Mouse (Mus musculus): ENCODE results near the gene Cpm.

Gene Cpm

DNA sequence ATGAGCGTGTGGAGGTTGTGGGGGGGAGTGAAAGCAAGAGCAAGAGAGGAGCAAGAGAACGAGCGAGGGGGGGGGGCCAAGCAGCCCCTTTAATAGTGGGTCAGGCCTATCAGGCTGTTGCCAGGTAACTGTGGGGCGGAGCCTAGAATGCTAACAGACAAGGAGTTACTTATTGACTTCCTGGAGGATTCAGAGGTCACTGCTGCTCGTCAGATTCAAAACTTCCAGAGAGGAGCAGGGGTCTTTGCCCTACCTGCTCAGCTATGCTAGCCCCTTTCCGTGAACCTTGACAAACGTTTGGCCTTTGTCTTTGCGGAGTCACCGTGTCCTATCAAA is 34.5 kb downstream of the Cpm start:
- DNase-seq (ENCODE audit: low spot score), result no peak

DNA sequence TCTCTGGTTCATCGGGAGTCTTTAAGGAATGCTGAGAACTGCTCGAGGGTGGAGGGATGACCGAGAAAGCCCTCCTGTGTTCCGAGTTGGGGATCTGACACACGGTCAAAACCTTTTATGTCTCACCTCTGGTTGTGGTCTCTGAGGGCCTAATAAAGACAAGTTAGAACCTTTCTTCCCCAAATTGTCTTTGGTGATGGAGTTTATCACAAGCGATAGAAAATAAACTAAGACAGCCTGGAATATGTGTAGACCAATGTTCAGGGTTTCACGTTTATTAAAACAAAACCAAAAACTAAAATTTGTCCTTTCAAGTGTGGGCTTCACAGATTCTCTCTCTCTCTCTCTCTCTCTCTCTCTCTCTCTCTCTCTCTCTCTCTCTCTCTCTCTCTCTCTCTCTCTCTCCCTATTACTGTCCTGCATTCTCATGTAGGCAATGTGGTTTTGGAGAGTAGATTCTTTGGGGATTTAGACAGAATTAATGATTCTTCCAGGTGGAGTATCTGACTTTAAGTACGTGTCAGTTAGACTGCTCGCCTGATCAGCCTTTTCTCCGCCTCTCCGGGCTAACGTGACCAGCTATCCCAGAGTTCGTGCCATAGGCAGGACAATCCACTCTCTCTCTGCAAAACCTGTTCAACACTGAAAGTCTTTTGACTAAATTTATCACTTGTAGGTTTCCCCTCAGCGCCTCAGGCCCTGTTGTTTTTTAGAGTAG is 35.1 kb downstream of the Cpm start:
- no peak for DNase-seq (ENCODE audit: low spot score)

DNA sequence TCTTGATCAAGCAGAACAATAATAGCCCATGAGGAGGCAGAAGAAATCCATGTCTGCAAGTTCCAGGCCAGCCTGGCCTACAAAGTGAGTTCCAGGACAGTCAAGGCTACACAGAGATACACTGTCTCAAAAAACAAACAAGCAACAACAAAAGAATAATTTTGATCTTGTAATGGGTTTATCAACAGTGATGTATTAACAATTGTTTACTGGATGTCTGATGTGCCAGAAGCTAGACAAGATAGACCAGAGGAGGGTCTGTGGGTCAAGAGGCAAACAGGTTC is 35.6 kb downstream of the Cpm start:
- no peak for DNase-seq (ENCODE audit: low spot score)

DNA sequence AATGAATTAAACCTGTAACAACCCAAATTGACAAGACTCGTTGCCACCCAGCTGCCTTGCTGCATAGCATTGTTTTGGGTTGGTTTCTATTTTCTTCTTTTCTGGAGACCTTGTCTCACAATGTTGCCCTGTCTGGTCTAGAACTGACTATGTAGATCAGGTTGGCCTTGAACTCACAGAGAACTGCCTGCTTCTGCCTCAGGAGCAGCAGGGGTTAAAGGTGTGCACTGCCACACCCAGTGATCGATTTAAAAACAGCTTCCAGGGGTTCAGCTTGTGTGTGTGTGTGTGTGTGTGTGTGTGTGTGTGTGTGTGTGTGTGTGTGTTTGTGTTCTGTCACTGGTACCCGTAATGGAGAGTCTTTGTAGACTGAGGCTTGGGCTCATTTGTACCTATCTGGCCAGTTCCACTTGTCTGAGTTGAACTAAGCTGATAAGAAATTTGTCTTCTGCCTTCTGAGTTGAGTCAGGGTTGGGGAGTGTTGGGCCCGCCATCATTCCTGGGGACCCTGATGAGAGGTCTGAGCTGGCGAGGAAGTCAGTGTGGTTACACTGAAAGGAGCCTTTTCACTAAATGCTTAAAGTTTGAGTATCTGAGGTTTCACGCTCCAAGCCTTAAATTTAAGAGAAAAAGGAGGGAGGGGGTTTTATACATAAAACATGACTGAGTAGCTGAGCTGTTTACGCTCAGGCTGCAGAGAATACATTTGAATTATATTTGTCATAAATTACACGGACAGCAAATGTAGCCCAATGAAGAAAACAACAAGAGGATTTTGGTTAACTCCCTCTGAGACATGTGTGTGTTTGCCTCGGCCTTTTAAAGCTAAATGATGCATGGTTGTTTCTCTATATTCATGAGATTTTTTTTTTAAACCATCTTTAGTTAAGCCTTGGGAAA is 36.3 kb downstream of the Cpm start:
- DNase-seq (ENCODE audit: low spot score), result no peak

DNA sequence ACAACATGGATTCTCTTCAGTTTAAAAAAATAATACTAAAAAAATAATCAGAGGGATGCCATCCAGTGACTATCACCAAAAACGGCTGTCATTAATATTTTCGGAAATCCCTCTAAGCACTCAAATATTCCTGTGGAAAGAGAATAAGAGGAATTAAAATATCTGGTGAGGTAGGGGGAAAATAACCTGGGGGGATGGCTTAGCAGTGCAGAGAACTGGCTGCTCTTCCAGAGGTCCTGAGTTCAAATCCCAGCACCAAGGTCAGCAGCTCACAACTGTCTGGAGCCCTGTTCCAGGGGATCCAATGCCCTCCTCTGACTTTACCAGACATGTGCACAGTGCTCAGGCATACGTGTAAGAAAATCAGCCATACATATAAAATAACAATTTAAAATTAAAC is 37.1 kb downstream of the Cpm start:
- no peak for DNase-seq (ENCODE audit: low spot score)

DNA sequence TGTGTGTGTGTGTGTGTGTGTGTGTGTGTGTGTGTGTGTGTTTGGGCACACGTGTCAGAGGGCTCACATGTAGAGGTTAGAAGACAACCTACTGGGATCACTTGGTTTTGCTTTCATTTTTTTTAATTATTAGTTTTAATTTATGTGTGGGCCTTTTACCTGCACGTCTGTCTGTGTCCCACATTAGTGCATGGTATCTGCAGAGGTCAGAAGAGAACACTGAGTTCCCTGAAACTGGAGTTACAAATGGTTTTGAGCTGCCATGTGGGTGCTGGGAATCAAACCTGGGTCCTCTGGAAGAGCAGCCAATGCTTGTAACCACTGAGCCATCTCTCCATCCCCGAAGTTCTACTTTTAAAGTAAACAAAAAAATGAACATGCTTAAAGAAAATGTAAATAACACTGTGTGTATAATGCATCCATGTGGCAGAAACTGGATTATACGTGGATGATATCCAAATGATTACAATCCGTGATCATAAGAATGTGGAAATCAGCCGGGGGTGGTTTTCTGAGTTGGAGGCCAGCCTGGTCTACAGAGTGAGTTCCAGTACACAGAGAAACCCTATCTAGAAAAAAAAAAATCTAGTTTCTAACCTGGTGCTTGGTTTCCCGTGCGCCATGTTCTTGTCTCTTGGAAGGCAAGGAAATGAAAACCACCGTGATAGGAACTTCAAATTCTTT is 37.8 kb downstream of the Cpm start:
- no peak for DNase-seq (ENCODE audit: low spot score)

DNA sequence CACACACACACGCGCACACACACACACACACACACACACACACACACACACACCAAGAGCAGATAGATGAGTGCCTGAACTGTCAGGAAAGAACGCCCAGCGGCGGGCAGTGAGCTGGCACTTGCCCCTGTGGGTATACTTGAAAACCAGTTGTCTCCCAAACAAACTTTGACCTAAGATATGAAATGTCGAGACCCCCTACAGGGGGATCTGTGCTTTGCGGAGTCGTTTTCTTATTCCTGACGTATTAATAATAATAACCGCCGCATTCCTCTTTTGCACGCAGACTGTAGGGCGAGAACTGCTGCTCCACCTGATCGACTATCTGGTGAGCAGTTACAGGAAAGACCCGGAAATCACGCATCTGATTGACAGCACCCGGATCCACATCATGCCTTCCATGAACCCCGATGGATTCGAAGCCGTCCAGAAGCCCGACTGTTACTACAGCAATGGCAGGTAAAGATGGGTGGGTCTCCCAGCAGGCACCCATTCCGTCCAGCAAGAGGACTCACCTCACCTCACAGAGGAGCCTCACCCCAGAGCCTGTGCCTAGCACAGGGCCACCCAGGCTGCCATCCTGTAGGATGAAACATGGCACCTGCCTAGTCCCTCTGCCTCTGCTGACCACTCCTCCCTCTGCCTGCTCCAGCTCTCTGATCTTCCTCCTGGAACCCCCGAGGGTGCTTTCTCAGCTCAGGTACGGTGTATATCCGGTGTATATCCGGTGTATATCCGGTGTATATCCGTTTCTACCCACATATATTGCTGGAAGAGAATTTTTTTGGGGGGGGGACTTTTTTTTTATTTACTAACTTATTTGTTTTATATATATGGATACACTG is 38.6 kb downstream of the Cpm start:
- DNase-seq (ENCODE audit: low spot score), result no peak

DNA sequence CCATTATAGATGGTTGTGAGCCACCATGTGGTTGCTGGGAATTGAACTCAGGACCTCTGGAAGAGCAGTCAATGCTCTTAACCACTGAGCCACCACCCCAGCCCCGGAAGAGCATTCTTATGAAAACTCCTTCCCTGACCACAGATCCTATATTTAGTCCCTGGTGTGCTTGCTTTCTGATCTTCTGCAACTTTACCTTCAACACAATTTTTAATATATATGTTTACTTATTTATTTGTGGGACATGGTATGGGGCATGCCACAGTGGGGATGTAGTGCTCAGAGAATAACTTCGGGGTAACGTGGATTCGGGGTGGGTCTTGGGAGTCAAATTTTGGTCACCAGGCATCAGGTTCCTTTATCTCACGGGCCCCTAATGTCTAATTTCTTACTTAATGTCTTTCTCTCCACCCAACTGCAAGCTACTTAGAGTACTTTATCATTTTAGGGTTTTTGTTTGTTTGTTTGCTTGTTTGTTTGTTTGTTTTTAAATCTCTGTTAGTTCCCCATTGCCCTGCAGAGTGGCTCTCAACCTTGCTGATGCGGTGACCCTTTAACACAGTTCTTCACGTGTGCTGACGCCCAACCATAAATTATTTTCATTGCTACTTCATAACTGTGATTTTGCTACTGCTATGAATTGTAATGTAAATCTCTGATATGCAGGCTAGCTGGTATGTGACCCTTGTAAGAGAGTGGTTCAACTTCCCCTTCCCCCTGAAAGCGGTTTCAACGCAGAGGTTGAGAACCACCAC is 39.4 kb downstream of the Cpm start:
- DNase-seq (ENCODE audit: low spot score), result no peak

DNA sequence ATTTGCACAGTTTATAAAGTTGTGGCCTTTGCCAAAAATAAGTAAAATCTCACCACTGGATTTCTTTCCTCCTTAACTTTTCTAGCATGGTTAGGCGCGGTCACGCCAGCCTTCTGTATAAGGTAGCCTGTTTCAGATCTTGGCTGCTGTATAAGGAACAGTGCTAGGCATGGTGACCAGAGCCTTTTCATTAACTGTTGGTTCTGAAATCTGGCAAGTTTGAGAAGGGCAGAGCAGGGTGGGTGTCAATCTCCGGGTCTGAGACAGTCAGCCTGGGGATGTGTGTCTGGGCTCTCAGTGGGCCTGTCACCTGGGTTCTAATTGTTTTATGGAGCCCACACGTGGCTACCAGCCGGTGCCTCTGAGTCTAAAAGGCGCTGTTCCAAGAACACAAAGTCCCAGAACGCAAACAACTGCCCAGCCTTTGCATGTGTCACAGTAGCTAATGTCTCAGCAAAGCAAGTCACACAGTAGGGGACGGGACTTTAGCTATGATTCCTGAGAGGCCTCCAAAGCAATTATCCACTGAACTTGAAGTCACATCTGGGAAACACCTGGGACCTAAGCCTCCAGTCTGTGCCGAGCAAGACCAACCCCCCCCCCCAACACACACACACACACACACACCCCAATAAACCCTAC is 40.3 kb downstream of the Cpm start:
- DNase-seq (ENCODE audit: low spot score), result no peak

DNA sequence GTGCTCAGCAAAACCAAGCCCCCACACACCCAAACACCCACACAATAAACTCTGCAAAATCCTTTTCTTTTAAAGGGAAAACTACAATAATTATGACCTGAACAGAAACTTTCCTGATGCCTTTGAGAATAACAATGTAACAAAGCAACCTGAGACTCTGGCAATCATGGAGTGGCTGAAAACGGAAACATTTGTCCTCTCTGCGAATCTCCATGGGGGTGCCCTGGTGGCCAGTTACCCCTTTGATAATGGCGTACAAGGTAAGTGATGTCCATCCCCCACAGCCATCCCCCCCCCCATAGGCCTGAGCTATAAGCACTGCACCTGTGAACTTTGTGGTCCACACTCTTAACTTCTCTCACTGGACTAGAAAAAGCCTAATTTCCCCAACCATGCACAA is 40.8 kb downstream of the Cpm start:
- no peak for DNase-seq (ENCODE audit: low spot score)

DNA sequence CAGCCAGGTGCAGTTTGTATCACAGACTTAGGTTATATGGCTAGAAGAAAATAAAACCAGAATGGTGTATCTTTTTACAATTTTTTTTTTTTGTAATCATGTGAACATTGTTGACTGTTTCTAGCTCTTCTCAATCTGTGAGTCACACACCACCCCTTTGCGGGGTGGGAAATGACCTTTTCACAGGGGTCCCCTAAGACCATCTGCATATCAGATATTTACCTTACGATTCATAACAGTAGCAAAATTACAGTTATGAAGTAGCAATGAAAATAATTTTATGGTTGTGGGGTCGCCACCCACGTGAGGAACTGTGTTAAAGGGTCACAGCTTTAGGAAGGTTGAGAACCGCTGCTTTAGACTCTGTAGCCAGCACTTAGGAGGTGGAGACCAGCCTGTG is 41.5 kb downstream of the Cpm start:
- DNase-seq (ENCODE audit: low spot score), result no peak

DNA sequence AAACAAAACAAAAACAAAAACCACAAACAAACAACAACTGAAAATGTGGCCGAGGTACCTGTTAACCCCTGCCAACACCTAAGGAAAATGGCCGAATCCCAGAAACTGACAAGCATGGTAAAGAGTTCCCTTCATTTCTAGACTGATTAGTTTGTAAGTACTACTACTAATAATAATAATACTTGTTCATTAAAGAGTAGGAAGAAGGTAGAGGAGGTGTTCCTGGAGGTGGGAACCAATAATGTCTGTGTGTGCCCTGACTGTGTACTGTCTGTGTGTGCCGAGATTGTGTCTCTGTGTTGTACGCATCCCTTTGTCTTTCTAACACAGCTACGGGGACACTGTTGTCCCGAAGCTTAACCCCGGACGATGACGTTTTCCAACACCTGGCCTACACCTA is 42.0 kb downstream of the Cpm start:
- DNase-seq (ENCODE audit: low spot score), result no peak

DNA sequence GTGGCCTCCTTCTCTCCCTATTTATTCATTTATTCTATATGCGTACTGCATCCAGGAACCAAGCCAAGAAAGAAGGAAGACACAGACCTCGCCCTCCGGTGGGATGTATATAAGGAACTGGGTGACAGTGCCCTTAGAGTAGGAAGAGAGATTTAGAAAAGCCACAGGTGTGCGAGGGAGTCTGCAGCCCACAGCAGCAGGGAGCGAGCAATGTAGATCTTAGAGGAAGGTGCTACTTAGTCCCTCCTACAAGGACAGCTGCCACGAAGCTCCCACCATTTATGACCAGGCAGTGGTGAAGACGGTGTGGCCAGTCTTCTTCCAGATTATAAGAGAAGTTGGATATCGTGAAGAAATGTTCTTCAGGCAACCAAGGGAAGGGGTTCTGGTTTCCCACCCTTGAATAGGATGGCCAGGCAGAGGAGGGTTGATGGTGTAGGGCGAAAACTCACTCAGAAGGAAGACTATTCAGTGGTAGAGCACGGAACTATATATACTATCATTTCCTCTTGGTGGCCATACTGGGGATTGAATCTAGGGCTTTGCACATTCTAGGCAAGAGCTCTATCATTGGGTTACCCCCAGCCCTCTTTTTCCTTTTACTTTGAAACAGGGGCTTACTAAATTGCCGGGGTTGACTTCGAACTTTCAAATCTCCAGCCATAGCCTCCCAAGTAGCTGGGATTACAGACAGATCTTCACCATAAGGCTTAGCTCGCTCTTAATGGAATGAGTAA is 42.8 kb downstream of the Cpm start:
- DNase-seq (ENCODE audit: low spot score), result no peak

DNA sequence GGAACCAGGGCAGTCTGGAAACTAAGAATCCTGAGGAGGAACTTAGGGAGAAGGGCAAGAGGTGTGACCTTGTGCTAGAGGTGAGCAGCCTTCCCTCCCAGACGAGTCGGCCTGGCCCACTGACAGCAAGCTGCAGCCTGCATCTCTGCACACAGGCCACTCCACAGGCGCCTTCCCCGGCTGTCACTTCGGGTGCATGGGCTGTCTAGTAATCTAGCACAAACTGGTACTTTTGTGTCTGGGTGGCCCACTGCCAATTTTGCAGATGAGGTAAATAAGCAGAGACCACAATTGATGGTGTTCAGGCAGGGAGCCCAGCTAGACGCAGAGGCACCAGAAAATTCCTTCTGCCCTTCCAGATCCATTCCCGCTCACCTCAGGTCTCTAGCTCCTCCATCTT is 43.4 kb downstream of the Cpm start:
- DNase-seq (ENCODE audit: low spot score), result no peak

DNA sequence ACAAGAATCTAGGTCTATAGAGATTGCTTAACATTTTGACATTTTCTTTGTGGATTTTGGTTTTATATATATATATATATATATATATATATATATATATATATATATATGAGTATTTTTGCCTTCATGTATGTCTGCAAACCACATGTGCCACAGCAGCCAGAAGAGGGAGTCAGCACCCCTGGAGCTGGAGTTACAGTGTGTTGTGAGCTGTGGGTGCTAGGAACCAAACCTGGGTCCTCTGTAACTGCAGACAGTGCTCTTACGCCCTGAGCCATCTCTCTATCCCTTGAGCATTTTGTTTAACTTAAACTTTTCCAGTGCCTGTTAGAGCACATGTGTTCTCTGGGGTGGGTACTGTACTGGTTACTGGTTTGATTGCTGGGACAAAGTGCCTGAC is 44.6 kb downstream of the Cpm start:
- DNase-seq (ENCODE audit: low spot score), result no peak

DNA sequence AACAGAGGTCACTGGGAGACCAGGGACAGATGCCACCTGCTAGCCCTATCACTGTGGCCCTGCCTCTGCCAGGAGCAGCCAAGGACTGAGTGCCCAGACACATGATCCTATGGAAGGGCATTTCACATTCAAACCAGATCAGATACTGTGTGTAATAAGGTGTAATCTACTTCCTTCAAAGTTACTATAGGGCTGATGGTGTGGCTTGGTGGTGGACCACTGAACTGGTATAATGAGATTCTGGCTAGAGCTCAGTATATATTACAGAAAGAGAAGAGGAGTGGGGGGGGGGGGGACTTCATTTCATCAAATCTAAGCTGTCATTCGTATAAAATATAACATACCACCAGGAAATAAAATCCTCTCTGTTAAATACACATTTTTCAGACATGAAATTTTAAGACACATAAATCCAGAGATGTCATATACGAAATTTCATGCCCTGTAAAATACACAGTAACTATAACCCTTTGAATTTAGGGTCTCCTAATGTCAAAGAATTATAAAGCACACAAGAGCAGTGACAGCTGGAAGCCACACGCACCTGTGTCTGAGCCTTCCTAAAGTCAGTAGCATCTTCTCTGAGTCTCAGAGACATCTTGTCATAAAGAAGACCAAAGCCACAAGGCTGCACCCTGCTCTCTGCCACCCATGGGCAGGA is 45.2 kb downstream of the Cpm start:
- DNase-seq (ENCODE audit: low spot score), result no peak

DNA sequence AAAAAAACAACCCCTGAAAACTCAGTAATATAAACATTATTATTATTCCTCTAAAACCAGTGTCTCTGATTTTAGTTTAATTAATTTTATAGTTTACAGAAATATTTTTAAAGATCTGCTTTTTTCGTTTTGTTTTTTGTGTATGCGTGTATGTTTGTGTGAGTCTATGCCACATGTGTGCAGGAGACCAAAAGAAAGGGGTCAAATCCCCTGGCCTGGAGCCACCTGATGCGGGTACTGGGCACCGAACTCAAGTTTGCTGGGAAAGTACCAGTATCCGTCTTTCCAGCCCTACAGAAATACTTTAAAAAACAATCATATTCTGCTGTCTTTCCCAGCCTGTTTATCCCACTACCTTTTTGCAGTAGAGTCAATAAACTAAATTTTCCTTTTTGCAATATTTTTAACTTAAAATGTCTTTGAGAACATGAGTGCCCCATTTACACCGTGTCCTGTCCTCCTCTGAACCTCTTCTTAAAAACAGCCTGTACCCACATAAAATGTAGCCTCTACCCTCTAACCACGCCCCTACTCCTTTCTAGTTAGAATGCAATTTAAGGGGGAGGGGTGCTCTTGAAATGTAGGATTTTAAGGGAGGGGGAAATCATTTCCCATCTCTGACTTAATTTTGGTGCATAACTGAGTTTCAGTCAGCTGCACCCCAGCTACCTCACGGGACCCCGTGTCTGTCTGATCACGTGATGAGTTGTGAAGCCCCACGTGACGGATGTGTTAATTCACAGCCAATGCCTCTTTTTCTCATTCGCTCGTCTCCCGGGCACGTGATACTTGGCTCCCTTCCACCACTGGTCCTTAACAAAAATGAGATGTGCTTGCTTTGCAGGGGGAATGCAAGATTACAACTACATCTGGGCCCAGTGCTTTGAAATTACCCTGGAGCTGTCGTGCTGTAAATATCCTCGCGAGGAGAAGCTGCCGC is 46.1 kb downstream of the Cpm start:
- no peak for DNase-seq (ENCODE audit: low spot score)

DNA sequence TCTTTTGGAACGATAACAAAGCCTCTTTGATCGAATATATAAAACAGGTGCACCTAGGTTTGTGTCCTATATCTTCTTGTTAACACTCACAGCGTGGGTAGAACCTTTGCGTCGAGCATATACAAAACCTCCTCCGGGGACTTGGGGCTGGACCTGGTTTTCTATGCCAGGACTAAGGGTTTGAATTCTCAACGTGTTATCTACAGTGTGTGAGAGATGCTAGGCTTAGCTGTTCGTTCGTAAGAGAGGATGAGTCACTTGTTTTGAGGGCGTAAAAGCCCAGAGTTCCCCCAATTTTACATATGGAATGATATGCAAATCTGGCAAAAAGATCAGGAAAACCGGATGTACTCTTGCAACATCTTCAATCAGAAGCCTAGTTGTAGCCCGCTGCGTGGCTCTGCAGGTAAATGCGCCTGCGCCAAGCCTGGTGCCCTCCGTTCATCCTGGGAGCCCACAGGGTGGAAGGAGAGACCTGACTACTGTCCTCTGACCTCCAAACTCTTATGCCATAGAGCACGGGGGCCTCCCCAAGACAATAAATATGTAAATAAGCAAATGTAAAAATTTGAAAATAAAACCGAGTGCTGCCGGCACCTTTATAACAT is 46.8 kb downstream of the Cpm start:
- no peak for DNase-seq (ENCODE audit: low spot score)
